Mouse (Mus musculus): ENCODE results near the gene Bcl2. TPM values are rescaled to one million over a fixed set of nuclear protein-coding genes. Genes with fewer than 3 reads are reported as not detected.

Gene Bcl2
- total RNA-seq, 2 experiments from 2014 or later = 7.8 to 8.1 TPM

- Histone ChIP-seq H3K4me3 (no peak overlapping the region), H3K27ac (no peak overlapping the region)
- no peak for TF ChIP-seq CTCF (conservative IDR thresholded peaks at IDR 0.05)
- no peak for DNase-seq (ENCODE audit: low spot score in 2 of 2)
Measured at GRCm38 (mm10) chr1:106598292-106598583, 115.8 kb downstream of the Bcl2 start.

GRCm38 (mm10) chr1:106597575-106598291 is 116.3 kb downstream of the Bcl2 start:
- no peak for DNase-seq (ENCODE audit: low spot score in 2 of 2)
- Histone ChIP-seq H3K4me3 (no peak overlapping the region), H3K27ac (no peak overlapping the region)
- no peak for TF ChIP-seq CTCF (conservative IDR thresholded peaks at IDR 0.05)

DNA sequence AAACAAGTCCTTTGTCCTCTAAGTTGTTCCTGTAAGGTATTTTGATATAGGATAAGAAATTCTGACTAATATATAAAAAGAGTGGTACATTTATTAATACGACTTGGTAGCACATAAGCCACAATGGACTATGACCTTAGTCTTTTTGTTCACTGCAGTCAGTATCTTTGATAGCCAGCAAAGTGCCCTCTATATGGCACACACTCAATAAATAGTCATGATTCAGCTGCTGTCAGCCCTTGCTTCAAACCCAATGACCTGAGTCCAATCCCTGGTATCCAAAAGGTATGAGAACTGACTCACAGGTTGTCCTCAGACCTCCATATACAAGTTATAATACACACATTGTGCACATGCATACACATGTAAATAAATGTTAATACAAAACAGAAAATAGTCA is 117.7 kb downstream of the Bcl2 start:
- no peak for TF ChIP-seq CTCF (conservative IDR thresholded peaks at IDR 0.05)
- H3K4me3 ChIP-seq = no peak overlapping the region
- no peak for DNase-seq (ENCODE audit: low spot score in 2 of 2)
- no peak overlapping the region for H3K27ac ChIP-seq

DNA sequence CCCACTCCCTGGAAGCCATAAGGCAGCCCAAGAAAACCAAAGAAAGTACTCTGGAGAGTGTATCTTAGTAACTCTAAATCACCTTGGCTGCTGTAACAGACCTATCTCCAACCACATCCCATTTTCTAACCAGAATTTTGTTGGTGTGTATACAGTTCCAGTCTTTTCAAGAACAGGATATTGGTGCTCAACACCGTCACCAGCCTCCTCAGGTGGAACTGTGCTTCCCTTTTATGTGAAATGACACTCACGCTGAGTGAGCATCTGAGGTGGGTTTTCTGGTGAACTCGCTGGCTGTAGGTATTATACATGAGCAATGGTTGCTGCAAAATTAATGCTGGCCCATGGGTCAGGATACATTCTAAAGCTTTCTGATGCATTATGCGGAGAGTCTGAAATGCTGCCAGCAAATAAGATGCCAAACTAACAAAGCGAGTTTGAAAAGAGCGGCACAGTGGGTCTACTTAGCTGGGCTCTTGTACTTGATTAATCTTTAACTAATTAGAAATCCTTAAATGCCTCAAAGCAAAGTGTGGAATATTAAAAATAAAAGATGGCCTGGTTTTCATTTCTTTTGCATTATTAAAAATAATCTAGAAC is 118.7 kb downstream of the Bcl2 start:
- no peak for TF ChIP-seq CTCF (conservative IDR thresholded peaks at IDR 0.05)
- H3K27ac ChIP-seq = no peak overlapping the region
- H3K4me3 ChIP-seq = no peak overlapping the region
- no peak for DNase-seq (ENCODE audit: low spot score in 2 of 2)

GRCm38 (mm10) chr1:106591180-106591774 is 122.8 kb downstream of the Bcl2 start:
- no peak for DNase-seq (ENCODE audit: low spot score in 2 of 2)
- H3K4me3 ChIP-seq = no peak overlapping the region
- no peak overlapping the region for H3K27ac ChIP-seq
- no peak for TF ChIP-seq CTCF (conservative IDR thresholded peaks at IDR 0.05)

- no peak for TF ChIP-seq CTCF (conservative IDR thresholded peaks at IDR 0.05)
- no peak overlapping the region for H3K27ac ChIP-seq
- DNase-seq (ENCODE audit: low spot score in 2 of 2) = no peak
- H3K4me3 ChIP-seq = no peak overlapping the region
Measured at GRCm38 (mm10) chr1:106589141-106589540, 124.9 kb downstream of the Bcl2 start.

DNA sequence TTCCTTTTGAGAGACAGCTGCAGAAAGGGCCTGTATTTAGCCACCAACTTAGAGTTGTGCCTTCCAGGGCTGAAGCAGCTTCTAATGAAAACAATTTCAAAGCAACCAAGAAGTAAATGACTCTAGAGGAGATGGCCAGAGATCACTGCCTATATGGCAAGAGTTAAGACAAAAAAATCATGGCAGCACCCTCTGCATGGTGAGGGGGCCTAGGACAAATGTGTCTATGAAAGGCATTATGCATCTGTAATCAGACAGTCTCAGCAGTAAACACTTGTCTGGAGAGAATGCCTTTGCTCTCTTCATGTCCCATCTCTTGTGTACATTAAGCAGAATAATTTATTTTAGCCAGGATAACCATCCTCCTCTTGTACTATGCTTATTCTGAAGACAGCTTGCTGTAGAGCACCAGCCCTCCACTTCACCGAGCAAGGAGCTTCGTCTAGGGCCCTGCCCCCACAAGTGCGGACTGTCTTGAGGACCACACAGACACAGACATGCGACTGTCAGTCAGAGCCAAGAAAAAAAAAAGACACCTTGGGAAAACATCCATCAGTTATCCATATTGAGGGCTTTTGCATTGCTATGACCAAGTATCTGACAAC is 126.1 kb downstream of the Bcl2 start:
- no peak overlapping the region for H3K4me3 ChIP-seq
- TF ChIP-seq CTCF (conservative IDR thresholded peaks at IDR 0.05) = no peak
- no peak for DNase-seq (ENCODE audit: low spot score in 2 of 2)

DNA sequence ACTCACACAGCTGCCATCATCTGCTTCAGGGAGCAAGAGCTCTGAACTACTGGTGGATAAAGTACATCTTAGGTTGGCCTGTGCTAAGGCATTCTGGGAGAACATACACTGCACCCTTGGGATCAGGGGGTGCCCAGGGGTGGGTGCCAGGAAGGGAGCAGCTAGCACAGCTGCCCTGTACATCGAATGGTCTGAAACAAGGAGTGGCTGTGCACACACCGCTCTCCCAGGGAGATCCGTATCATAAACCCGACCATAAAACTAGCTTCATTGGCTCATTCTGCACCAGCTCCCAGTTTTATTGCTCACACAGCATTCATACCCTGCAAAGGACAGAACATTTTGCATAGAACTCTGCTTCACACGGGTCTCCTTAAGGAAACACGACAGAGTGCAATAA is 127.3 kb downstream of the Bcl2 start:
- TF ChIP-seq CTCF (conservative IDR thresholded peaks at IDR 0.05) = no peak
- DNase-seq (ENCODE audit: low spot score in 2 of 2) = no peak
- Histone ChIP-seq H3K4me3 (no peak overlapping the region), H3K27ac (no peak overlapping the region)

More for the DNA sequence above, 126.1 kb downstream of the Bcl2 start:
- no peak overlapping the region for H3K27ac ChIP-seq

- no peak for TF ChIP-seq CTCF (conservative IDR thresholded peaks at IDR 0.05)
- Histone ChIP-seq H3K27ac (peak overlapping the region; percentile 75), H3K4me3 (no peak overlapping the region)
- DNase-seq (ENCODE audit: low spot score in 2 of 2) = no peak
Measured at GRCm38 (mm10) chr1:106585349-106585748, 128.7 kb downstream of the Bcl2 start.

DNA sequence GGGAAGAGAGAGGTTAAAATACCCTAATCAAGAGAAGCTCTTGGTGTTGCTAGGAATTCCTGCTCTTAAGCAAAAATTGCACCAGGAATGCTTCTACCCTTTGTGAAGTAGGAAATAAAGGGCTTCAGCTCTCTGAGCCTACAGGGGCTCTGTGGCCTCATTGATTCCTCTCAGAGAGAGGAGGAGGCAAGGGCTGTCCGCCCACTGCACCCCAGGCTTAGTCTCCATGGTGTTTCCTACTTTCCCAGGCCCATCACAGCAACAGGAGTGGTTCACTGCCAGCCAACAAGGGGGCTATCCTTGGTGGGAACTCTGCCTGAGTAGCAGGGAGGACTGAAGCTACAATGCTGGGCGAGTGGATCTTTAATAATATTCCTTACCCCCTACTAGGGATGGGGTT is 129.2 kb downstream of the Bcl2 start:
- no peak for TF ChIP-seq CTCF (conservative IDR thresholded peaks at IDR 0.05)
- no peak overlapping the region for H3K4me3 ChIP-seq
- peak overlapping the region; percentile 75 for H3K27ac ChIP-seq
- peak in 1 of 2 experiments; percentile 32 for DNase-seq (ENCODE audit: low spot score in 2 of 2)

DNA sequence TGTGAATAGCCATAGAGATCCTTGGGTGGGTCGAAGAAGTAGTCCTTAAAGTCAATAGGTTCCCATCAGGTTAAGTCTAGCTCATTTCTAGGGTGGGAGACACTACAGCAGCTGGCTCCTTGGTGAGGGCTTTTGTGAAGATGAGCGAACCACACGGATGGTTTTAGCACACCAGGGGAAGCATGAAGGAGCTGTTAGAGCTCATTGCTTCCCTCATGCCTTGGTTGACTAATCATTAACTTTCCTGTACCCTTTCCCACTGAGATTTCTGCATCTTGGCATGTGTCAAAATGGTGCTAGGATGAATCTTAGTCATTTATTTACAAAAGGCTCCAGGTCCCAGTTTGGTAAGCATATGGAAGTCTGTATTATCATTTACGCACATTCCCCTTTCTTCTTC is 129.8 kb downstream of the Bcl2 start:
- peak overlapping the region; percentile 51; the same call in 1 of the 2 replicates for H3K27ac ChIP-seq
- DNase-seq (ENCODE audit: low spot score in 2 of 2) = no peak
- no peak for TF ChIP-seq CTCF (conservative IDR thresholded peaks at IDR 0.05)
- H3K4me3 ChIP-seq = no peak overlapping the region

- DNase-seq (ENCODE audit: low spot score in 2 of 2) = no peak
- H3K4me3 ChIP-seq = no peak overlapping the region
- H3K27ac ChIP-seq = peak overlapping the region; percentile 37; the same call in 1 of the 2 replicates
- no peak for TF ChIP-seq CTCF (conservative IDR thresholded peaks at IDR 0.05)
Measured at GRCm38 (mm10) chr1:106583245-106584241, 130.5 kb downstream of the Bcl2 start.

Data from layer of hippocampus, adult 2 months (tissue).